Mouse (Mus musculus) bone marrow, adult 2 months (tissue): ENCODE measurements around the gene Iah1.

Experiments
- CTCF ChIP-seq: fragments of 200-500 bp; IDR thresholded peaks from 2 replicates; pipeline ENCODE4 v1.5.1; 2011; ENCODE audit warnings: low read length, control low read depth; ENCODE audit not compliant: control insufficient read depth, insufficient read depth
- POLR2A ChIP-seq: fragments of 200-500 bp; IDR thresholded peaks from 2 replicates; pipeline ENCODE4 v1.6.1; 2011; ENCODE audit warnings: low read depth, mild to moderate bottlenecking, control low read depth, low read length, borderline replicate concordance; ENCODE audit not compliant: control insufficient read depth

- TF ChIP-seq CTCF, result no peak
- TF ChIP-seq POLR2A, result no peak
Observed at GRCm38 (mm10) chr12:21301932-21302331, 14.3 kb upstream of the Iah1 start.
